Comparison of ENCODE assay signal across 26 mouse cellular contexts in genomic region chr1:39471298-39471902, GRCm38 (mm10). TPM values are rescaled to one million over a fixed set of nuclear protein-coding genes. Genes with fewer than 3 reads are reported as not detected.
A peak's percentile ranks its signal among the peaks of the same experiment; 100 is the strongest.
DNase-seq lines count a peak whose midpoint lies in the region; ATAC-seq and TF ChIP-seq lines count a peak whose summit lies in the region.
"Had no signal": no experiment of that assay in that cellular context is flagged by ENCODE, and none has a peak within 500 bp of the region (broad histone marks: within the 10 kb centered on the region; RNA-seq: fewer than 3 reads in every experiment).

No protein-coding gene starts in this region.

- ATAC-seq in lung, embryonic 16.5 days (ENCODE audit: low read depth), result no peak
- peak; percentile 84 for ATAC-seq in liver, embryonic 11.5 days (replicated peaks; ENCODE audit: low FRiP score)
- peak; percentile 86 for ATAC-seq in liver, embryonic 16.5 days (ENCODE audit: low read depth)
- ATAC-seq in stomach, postnatal 0 days (ENCODE audit: low FRiP score, low TSS enrichment), result no peak
- ATAC-seq: CD4-positive, CD25-positive, alpha-beta regulatory T cell, adult 4 months; forebrain, embryonic 14.5 days had no signal

- H3K9me3 ChIP-seq in lung, embryonic 16.5 days (ENCODE audit: control insufficient read depth, low read length), result no peaks in the 10 kb centered on the region
- peaks cover 3% of the 10 kb centered on the region; the same call in 1 of the 2 replicates for H3K9me3 ChIP-seq in liver, embryonic 11.5 days (ENCODE audit: control insufficient read depth, low read length)
- H3K9me3 ChIP-seq in liver, embryonic 16.5 days (replicated peaks; ENCODE audit: control insufficient read depth, low read length), result 0 out of 2 replicates have a peak, but pooled peaks cover 3% of the 10 kb centered on the region
- no peaks in the 10 kb centered on the region for H3K9me3 ChIP-seq in stomach, postnatal 0 days (ENCODE audit: control insufficient read depth, low read length)
- H3K9me3 ChIP-seq: hindbrain, embryonic 13.5 days; midbrain, embryonic 12.5 days; neural tube, embryonic 13.5 days had no signal

- no peak overlapping the region for H3K4me3 ChIP-seq in lung, embryonic 16.5 days (ENCODE audit: low read length)
- H3K4me3 ChIP-seq in liver, embryonic 11.5 days (ENCODE audit: low read depth, low read length), result no peak overlapping the region
- H3K4me3 ChIP-seq in liver, embryonic 16.5 days (ENCODE audit: low read depth, low read length), result no peak overlapping the region
- H3K4me3 ChIP-seq in stomach, postnatal 0 days (ENCODE audit: low read depth, low read length), result no peak overlapping the region
- H3K4me3 ChIP-seq: heart, embryonic 12.5 days; hindbrain, embryonic 13.5 days; left cerebral cortex, adult 2 months; limb, embryonic 12.5 days; midbrain, embryonic 12.5 days; neural tube, embryonic 13.5 days had no signal

- no peak for DNase-seq in lung, postnatal 14 days
- no peak for DNase-seq in liver, embryonic 11.5 days (ENCODE audit: low spot score)
- peak; percentile 44 for DNase-seq in stomach, postnatal 0 days (ENCODE audit: low spot score)
- DNase-seq in thymus, postnatal 0 days (ENCODE audit: low spot score), result no peak
- DNase-seq in B cell, adult 2 months, result no peak
- DNase-seq: adrenal gland, adult 8-10 months; cerebellum, adult 2 months; cerebellum, postnatal 14 days; gastrocnemius, postnatal 14 days; heart, adult 11 months; heart, postnatal 4 days; kidney, adult 11 months; kidney, postnatal 25 days; lung, adult 18-20 months; thymus, adult 2 months; thymus, postnatal 4 days had no signal

- no peak overlapping the region for H3K9ac ChIP-seq in lung, embryonic 16.5 days (ENCODE audit: low read length)
- H3K9ac ChIP-seq in liver, embryonic 11.5 days (ENCODE audit: low read depth, low read length), result peak overlapping the region; percentile 18
- no peak overlapping the region for H3K9ac ChIP-seq in liver, embryonic 16.5 days (ENCODE audit: low read depth, low read length)
- H3K9ac ChIP-seq in stomach, postnatal 0 days (ENCODE audit: low read length), result no peak overlapping the region
- H3K9ac ChIP-seq: heart, embryonic 12.5 days; hindbrain, embryonic 13.5 days; limb, embryonic 12.5 days; midbrain, embryonic 12.5 days; neural tube, embryonic 13.5 days had no signal

- peaks cover 5% of the 10 kb centered on the region; the same call in 1 of the 2 replicates for H3K4me1 ChIP-seq in lung, embryonic 16.5 days (replicated peaks; ENCODE audit: control insufficient read depth, insufficient read depth, low read length)
- H3K4me1 ChIP-seq in liver, embryonic 11.5 days (replicated peaks; ENCODE audit: control insufficient read depth, insufficient read depth, low read length), result peaks cover 20% of the 10 kb centered on the region
- peaks cover 26% of the 10 kb centered on the region for H3K4me1 ChIP-seq in liver, embryonic 16.5 days (ENCODE audit: control insufficient read depth, low read depth, low read length)
- H3K4me1 ChIP-seq in stomach, postnatal 0 days (replicated peaks; ENCODE audit: control insufficient read depth, insufficient read depth), result no peaks in the 10 kb centered on the region; the same call in 1 of the 2 replicates
- H3K4me1 ChIP-seq: hindbrain, embryonic 13.5 days; limb, embryonic 12.5 days; midbrain, embryonic 12.5 days; neural tube, embryonic 13.5 days had no signal

- H3K4me2 ChIP-seq in lung, embryonic 16.5 days (ENCODE audit: low read depth, low read length), result no peak overlapping the region
- H3K4me2 ChIP-seq in liver, embryonic 11.5 days, result peak overlapping the region; percentile 46
- H3K4me2 ChIP-seq in liver, embryonic 16.5 days (ENCODE audit: low read depth, low read length), result 0 out of 2 replicates have a peak overlapping the region, but pooled peaks have one; percentile 10
- H3K4me2 ChIP-seq in stomach, postnatal 0 days (replicated peaks; ENCODE audit: low read depth), result no peak overlapping the region
- H3K4me2 ChIP-seq: heart, embryonic 12.5 days; hindbrain, embryonic 13.5 days; limb, embryonic 12.5 days; midbrain, embryonic 12.5 days; neural tube, embryonic 13.5 days had no signal

- peak overlapping the region; percentile 23; the same call in 1 of the 2 replicates for H3K27ac ChIP-seq in lung, embryonic 16.5 days (ENCODE audit: low read length)
- H3K27ac ChIP-seq in liver, embryonic 11.5 days (ENCODE audit: low read depth, low read length), result peak overlapping the region; percentile 45
- peak overlapping the region; percentile 64 for H3K27ac ChIP-seq in liver, embryonic 16.5 days (ENCODE audit: low read length)
- no peak overlapping the region for H3K27ac ChIP-seq in stomach, postnatal 0 days (replicated peaks)
- H3K27ac ChIP-seq: hindbrain, embryonic 13.5 days; left cerebral cortex, adult 2 months; limb, embryonic 12.5 days; midbrain, embryonic 12.5 days; neural tube, embryonic 13.5 days had no signal

- no peak for TF ChIP-seq CTCF in stomach, postnatal 0 days (IDR thresholded peaks at IDR 0.05; ENCODE audit: low read depth)

- 50% methylated on average over 9 of the region's 9 CpGs for WGBS in lung, embryonic 16.5 days
- 45% methylated on average over 9 of the region's 9 CpGs for WGBS in liver, embryonic 11.5 days
- 25% methylated on average over 9 of the region's 9 CpGs for WGBS in liver, embryonic 16.5 days (ENCODE audit: insufficient replicate concordance)
- WGBS in stomach, postnatal 0 days, result 48% methylated on average over 9 of the region's 9 CpGs

- no peaks in the 10 kb centered on the region for H3K36me3 ChIP-seq in lung, embryonic 16.5 days (ENCODE audit: control insufficient read depth, insufficient read depth, low read length)
- H3K36me3 ChIP-seq in liver, embryonic 11.5 days (ENCODE audit: control insufficient read depth, insufficient read depth, low read length), result no peaks in the 10 kb centered on the region
- no peaks in the 10 kb centered on the region; the same call in 1 of the 2 replicates for H3K36me3 ChIP-seq in liver, embryonic 16.5 days (ENCODE audit: control insufficient read depth, insufficient read depth)
- no peaks in the 10 kb centered on the region for H3K36me3 ChIP-seq in stomach, postnatal 0 days (ENCODE audit: control insufficient read depth, insufficient read depth, low read length)
- H3K36me3 ChIP-seq: hindbrain, embryonic 13.5 days; limb, embryonic 12.5 days; midbrain, embryonic 12.5 days; neural tube, embryonic 13.5 days had no signal

- no peak for TF ChIP-seq EP300 in stomach, postnatal 0 days (optimal IDR thresholded peaks at IDR 0.05)

- H3K27me3 ChIP-seq in lung, embryonic 16.5 days (ENCODE audit: control insufficient read depth, insufficient read depth, low read depth, low read length), result no peaks in the 10 kb centered on the region
- no peaks in the 10 kb centered on the region for H3K27me3 ChIP-seq in liver, embryonic 11.5 days (replicated peaks; ENCODE audit: control insufficient read depth, insufficient read depth, low read length)
- no peaks in the 10 kb centered on the region for H3K27me3 ChIP-seq in liver, embryonic 16.5 days (ENCODE audit: control insufficient read depth, insufficient read depth, low read depth, low read length)
- no peaks in the 10 kb centered on the region for H3K27me3 ChIP-seq in stomach, postnatal 0 days (ENCODE audit: control insufficient read depth, insufficient read depth, low read length)
- H3K27me3 ChIP-seq: heart, embryonic 12.5 days; hindbrain, embryonic 13.5 days; neural tube, embryonic 13.5 days had no signal

RNA-seq across cellular contexts. Expression of gene Tbc1d8, which starts 7.2 kb away (rescaled TPM):
- polyA plus RNA-seq in lung, embryonic 16.5 days (2015; fragmentation: Nextera tagmentation; extraction: Ambion mirVana), result 13.3 and 14.7 TPM in 2 replicates
- 6.7 and 9.3 TPM in 2 replicates for polyA plus RNA-seq in liver, embryonic 11.5 days (2014; fragmentation: Nextera tagmentation; extraction: Ambion mirVana)
- 6.2 and 7.2 TPM in 2 replicates for polyA plus RNA-seq in liver, embryonic 16.5 days (2015; fragmentation: Nextera tagmentation; extraction: Ambion mirVana)
- polyA plus RNA-seq in stomach, postnatal 0 days (2015; fragmentation: Nextera tagmentation; extraction: Ambion mirVana), result 5.3 and 7.3 TPM in 2 replicates
- 5.9 and 7.4 TPM in 2 replicates for polyA plus RNA-seq in thymus, postnatal 0 days (2015; fragmentation: Nextera tagmentation; extraction: Ambion mirVana)

Comparison
In these comparisons a context has a peak if more than half of its experiments do, and no peak if none do; other contexts are left out.
1. ATAC-seq: peak in liver, embryonic 11.5 days (single experiment) and liver, embryonic 16.5 days (single experiment); none in lung, embryonic 16.5 days (single experiment) and stomach, postnatal 0 days (single experiment).
2. H3K4me2 ChIP-seq: peak in liver, embryonic 11.5 days (single experiment) and liver, embryonic 16.5 days (single experiment); none in lung, embryonic 16.5 days (single experiment) and stomach, postnatal 0 days (single experiment).